Mouse (Mus musculus): ENCODE data around the gene Ptbp1.

Ptbp1 gene

GRCm38 (mm10) chr10:79834769-79835398, 19.3 kb upstream of the Ptbp1 start:
- DNase-seq (ENCODE audit: low read depth) = no peak

GRCm38 (mm10) chr10:79836918-79837317, 17.3 kb upstream of the Ptbp1 start:
- no peak for DNase-seq (ENCODE audit: low read depth)

GRCm38 (mm10) chr10:79838151-79838550, 16.1 kb upstream of the Ptbp1 start:
- no peak for DNase-seq (ENCODE audit: low read depth)

- no peak for DNase-seq (ENCODE audit: low read depth)
Observed at GRCm38 (mm10) chr10:79840091-79840490, 14.1 kb upstream of the Ptbp1 start.

GRCm38 (mm10) chr10:79840644-79841551, 13.3 kb upstream of the Ptbp1 start:
- DNase-seq (ENCODE audit: low read depth) = peak; percentile 50

- no peak for DNase-seq (ENCODE audit: low read depth)
Observed at GRCm38 (mm10) chr10:79842322-79842721, 11.9 kb upstream of the Ptbp1 start.

GRCm38 (mm10) chr10:79843476-79843875, 10.8 kb upstream of the Ptbp1 start:
- no peak for DNase-seq (ENCODE audit: low read depth)

- DNase-seq (ENCODE audit: low read depth) = no peak
Observed at GRCm38 (mm10) chr10:79846553-79846952, 7.7 kb upstream of the Ptbp1 start.

- no peak for DNase-seq (ENCODE audit: low read depth)
Observed at GRCm38 (mm10) chr10:79849941-79850628, 4.1 kb upstream of the Ptbp1 start.

- no peak for DNase-seq (ENCODE audit: low read depth)
Observed at GRCm38 (mm10) chr10:79851653-79852052, 2.6 kb upstream of the Ptbp1 start.

- DNase-seq (ENCODE audit: low read depth) = no peak
Observed at GRCm38 (mm10) chr10:79852107-79852789, 2.0 kb upstream of the Ptbp1 start.

GRCm38 (mm10) chr10:79852827-79853226, 1.4 kb upstream of the Ptbp1 start:
- DNase-seq (ENCODE audit: low read depth) = no peak

- DNase-seq (ENCODE audit: low read depth) = peak; percentile 71
Observed at GRCm38 (mm10) chr10:79853392-79853791, 835 bp upstream of the Ptbp1 start.

GRCm38 (mm10) chr10:79854801-79855541, 744 bp downstream of the Ptbp1 start:
- DNase-seq (ENCODE audit: low read depth) = no peak

GRCm38 (mm10) chr10:79855558-79856184, 1.4 kb downstream of the Ptbp1 start:
- no peak for DNase-seq (ENCODE audit: low read depth)

GRCm38 (mm10) chr10:79856280-79856679, 2.1 kb downstream of the Ptbp1 start:
- DNase-seq (ENCODE audit: low read depth) = no peak

- DNase-seq (ENCODE audit: low read depth) = no peak
Observed at GRCm38 (mm10) chr10:79856704-79857451, 2.7 kb downstream of the Ptbp1 start.

GRCm38 (mm10) chr10:79857452-79857811, 3.2 kb downstream of the Ptbp1 start:
- no peak for DNase-seq (ENCODE audit: low read depth)

GRCm38 (mm10) chr10:79857894-79858293, 3.7 kb downstream of the Ptbp1 start:
- no peak for DNase-seq (ENCODE audit: low read depth)

GRCm38 (mm10) chr10:79858416-79859074, 4.3 kb downstream of the Ptbp1 start:
- DNase-seq (ENCODE audit: low read depth) = no peak

Measured in fibroblast of lung, adult 2 months (primary cell).